Mouse (Mus musculus): Measurements from ENCODE around the gene 2410137M14Rik.

The 2410137M14Rik gene

DNA sequence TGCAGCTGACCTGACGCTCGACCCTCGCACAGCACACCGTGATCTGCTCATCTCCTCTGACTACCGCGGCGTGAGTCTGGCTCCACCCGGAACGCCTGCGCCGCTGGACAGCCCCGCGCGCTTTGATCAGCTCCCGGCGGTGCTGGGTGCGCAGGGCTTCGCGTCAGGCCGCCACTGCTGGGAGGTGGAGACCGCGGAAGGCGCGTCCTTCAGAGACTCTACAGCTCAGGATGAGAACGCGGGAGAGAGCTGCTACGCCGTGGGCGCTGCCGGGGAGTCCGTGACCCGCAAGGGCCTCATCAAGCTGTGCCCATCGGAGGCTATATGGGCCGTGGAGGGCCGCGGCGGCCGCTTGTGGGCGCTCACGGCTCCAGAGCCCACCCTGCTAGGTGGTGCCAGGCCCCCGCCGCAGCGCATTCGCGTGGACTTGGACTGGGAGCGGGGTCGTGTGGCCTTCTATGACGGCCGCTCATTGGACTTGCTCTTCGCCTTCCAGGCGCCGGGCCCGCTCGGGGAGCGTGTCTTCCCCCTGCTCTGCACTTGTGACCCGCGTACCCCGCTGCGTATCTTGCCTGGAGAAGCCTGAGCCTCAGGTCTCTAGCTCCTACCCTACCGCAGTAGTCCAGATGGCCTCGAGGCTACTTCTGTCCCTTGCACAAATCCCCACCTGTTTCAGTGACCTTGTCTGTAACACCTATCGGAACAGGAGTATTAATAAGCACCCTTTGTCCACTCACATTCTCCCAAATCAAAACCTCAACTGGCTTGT is 33.8 kb downstream of the 2410137M14Rik start:
- DNase-seq = peak; percentile 47

DNA sequence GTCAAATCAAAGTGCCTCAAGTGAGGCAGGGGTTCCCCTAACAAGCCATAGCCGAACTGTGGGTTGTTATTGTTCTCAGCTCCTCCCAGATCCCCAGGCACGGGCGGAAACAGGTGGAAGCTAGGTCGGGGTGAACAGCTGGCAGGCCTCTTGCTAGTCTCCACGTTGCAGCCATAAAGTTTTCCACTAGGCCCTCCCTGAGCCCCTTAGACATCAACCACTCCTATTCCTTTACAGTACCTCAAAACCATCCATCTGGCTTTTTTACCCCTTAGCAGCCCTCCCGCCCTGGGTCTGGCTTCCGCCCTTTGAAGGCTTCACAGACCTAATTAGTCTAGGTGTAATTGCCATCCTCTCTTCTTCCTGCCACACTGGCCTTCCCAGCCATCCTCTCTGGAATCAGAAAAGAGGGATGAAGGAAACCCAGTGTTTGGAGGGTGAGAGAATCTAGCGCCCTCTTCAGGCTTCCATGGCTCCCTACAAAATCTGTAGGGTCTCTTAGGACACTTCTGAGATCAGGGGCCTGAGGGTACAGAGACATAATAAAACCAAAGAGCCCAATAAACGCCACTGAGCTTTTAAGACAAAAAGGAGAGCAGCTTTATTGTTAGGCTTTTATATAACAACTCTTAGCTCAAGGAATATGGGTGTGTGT is 36.8 kb downstream of the 2410137M14Rik start:
- peak; percentile 77 for DNase-seq

DNA sequence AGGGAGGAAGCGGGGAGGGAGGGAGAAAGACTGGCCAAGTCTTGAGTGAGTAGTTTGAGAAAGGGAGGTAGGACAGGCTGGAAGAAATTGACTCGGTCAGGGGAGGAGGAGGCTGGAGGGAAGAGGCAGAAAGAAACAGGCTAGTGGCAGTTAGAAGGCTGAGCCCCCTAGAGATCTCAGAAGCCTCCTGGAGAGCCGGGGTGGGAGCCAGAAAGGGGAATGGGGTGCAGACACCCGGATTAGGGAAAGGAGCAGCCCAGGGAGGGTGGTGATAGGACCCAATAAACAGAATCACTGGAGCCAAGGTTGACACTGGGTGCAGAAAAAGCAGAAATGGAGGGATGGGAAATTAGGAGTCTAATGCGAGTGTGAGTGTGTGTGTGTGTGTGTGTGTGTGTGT is 37.3 kb downstream of the 2410137M14Rik start:
- DNase-seq = no peak

DNA sequence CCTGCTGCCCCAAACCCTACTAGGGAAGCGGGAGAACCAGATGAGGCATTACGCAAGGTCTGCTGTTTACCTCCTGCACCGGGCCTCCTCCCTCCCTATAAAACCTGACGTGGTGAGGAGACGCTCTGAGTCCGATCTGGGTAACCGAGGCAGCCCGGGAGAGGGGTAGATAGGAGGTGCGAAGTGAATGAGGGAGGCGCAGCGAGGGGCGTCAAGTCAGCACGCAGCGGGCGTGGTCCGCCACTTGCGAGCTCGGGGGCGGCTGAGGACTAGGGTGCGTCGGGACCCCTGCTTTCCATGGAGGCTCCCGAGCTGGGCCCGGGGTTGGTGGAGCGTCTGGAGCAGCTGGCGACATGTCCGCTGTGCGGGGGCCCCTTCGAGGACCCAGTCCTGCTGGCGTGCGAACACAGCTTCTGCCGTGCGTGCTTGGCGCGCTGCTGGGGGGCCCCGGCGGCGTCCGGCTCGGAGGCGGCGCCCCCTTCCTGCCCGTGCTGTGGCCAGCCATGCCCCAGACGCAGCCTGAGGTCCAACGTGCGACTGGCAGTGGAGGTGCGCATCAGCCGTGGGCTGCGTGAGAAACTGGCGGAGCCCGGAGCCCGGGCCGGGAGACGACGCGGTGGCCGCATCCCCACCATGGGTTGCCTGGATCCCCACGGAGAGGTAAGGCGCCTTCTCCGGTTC is 38.1 kb downstream of the 2410137M14Rik start, which contains the start of gene Rnf39:
Rnf39 (plus strand) TSS at position 128 of the 681 bp plus-strand sequence.
- peak; percentile 46 for DNase-seq

DNA sequence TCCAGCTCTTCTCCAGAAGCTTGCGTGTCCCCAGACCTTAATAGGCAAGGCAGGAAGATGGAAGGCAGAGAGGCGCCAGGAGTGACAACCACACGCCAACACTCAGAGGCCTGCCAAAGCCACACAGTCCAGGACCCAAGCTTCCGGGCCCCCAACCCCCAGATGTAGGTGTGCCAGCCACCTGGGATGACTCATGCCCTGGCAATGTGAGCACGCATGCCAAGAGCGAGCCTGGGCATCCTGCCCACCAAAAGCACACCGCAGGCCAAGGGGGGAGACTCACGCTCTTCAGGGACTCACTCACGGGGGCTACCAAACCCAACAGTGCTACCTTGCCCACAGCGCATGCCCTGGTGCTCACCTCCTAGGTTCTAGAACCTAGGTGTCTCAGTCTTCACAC is 38.6 kb downstream of the 2410137M14Rik start:
- DNase-seq = peak; percentile 56

DNA sequence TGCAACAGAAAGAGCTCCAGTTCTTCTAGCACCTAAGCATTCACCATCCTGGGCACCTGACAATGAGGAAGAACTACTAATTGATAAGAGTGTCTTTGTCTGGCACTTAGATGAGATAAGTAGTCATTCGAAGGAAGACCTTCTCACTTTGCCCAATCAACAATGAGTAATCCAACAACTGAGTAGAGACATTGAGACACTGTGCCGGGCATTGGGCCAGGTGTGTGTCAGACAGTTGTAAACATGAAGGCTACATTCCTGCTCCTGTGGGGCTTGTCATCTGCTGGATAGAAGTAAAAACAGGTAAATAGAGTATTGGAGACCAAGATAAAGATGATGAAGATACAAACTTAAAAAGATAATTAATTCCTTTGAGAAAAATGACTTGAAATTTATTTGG is 43.0 kb downstream of the 2410137M14Rik start:
- no peak for DNase-seq

DNA sequence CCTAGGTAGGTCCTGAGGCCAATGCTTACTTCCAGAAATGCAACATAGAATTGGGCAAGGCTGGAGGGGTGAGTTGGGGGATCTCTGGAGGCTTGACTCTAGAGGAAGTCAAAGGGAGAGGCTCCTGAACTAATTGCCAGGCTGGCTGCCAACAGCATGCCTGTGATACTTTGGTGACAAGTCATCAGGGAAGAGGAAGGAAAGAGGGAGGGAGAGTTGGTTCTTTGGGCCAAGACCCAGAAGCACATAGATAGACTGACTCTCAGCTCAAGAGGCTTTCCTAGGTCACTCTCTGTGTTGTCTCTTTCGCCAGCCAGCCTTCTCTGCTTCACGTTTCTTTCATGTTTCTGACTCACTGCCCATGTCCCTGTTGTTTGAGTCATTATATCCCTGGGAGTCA is 49.2 kb downstream of the 2410137M14Rik start:
- DNase-seq = no peak

DNA sequence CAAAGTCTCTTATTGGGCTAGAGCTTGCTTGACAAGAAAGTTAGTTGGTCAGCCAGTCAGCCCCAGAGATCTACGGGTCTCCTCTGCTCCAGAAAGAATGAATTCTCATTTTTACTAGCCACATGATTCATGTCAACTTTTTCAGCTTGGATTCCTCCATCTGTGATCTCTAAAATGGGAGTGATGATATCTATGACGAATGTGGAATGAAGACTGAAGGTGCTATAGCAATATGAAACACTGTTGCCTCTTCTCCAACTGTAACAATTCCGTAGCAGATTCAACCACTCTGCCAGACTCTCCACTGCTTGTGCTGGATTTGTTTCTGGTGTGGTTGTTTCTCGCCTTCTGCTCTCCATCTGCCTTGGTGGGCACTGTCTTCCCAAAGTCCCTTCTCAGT is 49.9 kb downstream of the 2410137M14Rik start:
- no peak for DNase-seq

DNA sequence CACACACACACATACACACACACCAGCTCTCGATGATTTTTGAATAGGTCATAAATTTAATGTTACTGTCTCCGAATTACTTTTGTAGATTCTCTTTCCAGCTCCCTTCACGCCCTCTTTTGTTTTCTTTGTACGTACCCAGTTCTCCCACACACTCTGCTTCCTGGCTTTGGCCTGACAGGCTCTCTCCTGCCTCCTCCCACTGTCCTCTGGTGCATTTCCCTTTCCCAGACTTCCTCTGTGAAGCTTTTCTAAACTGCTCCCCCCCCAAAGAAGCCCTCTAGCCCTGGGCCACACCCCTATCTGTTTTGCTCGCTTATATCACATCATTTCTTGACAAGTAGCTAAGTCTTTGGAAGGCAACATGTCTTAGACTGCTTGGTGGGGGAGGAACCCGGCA is 50.8 kb downstream of the 2410137M14Rik start:
- DNase-seq = no peak

DNA sequence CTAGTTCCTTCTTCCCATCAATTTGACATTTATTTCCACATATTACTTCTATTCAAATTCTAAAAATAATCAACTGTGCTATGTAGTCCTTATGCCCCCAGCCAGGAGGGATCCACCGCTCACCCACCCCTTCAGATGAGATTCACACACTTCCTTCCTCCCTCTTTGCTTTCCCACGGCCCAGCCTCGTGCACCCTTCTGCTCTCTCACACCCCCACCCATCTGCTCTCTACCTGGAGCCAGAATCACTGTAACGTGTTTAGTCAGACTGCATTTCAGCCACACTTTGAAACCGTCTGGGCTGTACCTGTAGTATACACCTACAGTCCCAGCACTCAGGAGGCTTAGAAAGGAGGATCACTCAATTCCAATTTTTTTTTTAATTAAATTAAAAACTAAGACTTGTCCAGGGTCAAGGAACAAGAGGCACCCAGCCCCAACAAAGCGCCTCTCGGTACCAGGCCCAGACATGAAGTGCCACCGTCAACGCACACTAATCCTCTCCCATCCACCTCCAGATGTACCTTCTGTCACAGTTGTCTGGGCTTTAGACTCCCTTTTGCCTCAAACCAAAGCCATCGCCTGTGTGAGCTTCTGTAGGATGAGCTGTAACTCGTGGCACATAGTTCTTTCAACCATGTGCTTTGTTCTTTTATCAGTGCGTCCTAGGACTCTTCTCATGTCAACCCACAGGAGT is 51.7 kb downstream of the 2410137M14Rik start:
- no peak for DNase-seq

All from thymus, postnatal 14 days (tissue).